Mouse (Mus musculus) adrenal gland, adult 2 months (tissue): ENCODE measurements at regions not wholly inside any gene's neighbourhood (a gene's known extent, or its start where the extent isn't known, plus 50 kb on each side); places are given as distances from the start of the nearest gene placed in this dataset.

Source experiments
- DNase-seq: peaks from one replicate; pipeline ENCODE4 v3.0.0; 2021

DNA sequence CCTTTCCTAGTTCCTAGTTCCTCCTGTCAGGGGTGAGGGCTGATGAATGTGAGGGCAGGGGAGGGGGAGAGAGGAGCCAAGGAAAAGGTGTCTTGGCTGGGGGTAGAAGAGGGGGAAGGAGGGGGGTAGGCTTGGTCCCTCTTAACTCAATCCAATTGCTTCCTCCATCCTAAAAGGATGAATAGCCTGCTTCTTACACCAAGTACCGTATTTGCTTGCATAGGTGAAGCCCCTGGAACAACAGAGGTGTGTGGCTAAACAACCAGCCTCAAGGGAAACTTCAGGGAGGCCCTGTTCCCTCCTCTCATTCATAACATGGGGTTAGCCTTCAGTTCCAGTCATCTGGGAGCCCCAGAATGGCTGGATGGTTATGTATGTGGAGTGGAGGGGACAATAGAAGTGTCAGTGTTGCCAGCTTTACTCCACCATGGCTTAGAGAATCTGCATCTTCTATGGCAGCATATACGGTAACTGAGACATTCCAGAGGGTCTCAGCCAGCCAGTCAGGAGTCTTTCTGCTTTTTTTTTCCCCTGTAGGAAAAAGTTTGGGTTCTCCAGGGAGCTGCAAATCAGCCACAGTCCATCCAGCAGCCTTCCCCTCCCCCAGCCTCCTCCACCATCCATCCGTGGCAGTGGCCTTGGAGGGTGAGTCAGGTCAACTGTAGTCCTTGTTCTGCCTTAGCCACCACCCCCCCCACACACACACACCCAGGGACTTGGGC lies 100.2 kb upstream of the Ccnd2 start:
- DNase-seq, result peak; percentile 78

GRCm38 (mm10) chr6:127253935-127254334 lies 101.9 kb upstream of the Ccnd2 start:
- DNase-seq, result no peak

- DNase-seq, result no peak
Observed at GRCm38 (mm10) chr6:127263903-127264680, 112.1 kb upstream of the Ccnd2 start.

GRCm38 (mm10) chr6:127265063-127265775 lies 113.2 kb upstream of the Ccnd2 start:
- no peak for DNase-seq

GRCm38 (mm10) chr6:127265901-127266812 lies 114.2 kb upstream of the Ccnd2 start:
- peak; percentile 87 for DNase-seq

DNA sequence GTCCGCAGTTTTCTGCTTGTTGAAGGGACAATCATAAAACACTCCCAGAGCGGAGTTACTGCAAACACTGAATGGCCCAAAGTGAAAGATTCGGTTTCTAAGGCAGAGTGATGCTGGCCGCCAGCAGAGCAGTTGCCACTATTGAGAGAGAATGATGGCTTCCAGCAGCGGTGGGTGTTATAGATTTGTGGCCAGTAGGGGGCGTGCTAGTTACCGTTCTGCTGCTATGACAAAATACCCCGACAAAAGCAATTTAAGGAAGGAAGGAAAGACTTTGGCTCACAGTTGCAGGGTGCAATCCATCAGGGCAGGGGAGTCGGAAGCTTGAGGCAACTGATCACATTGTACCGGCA lies 114.8 kb upstream of the Ccnd2 start:
- DNase-seq, result no peak

GRCm38 (mm10) chr6:127269021-127269420 lies 117.0 kb upstream of the Ccnd2 start:
- no peak for DNase-seq

DNA sequence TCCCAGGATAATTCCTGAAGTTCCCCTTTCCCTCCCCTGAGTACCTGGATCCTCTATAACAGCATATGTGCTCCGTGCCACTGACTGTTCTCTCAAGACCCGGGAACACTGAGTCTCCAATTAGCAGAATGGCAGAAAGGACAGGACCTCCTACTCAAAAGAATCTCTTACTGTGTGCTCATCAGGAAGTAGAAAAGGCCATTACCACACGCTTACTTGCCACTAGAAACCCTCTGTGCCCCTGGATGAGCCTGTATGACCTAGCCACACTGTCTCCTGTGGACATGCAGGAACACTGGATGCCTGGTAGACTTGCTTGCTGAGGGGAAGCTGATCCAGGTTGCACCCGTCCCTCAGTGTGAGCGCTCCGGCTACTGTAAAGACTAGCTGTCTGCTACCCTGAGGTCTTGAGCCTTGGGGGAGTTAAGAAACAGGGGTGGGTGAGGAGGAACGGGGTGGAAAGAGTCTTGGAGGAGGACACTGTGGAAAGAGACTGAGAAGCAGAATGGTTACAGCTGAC lies 117.6 kb upstream of the Ccnd2 start:
- no peak for DNase-seq

DNA sequence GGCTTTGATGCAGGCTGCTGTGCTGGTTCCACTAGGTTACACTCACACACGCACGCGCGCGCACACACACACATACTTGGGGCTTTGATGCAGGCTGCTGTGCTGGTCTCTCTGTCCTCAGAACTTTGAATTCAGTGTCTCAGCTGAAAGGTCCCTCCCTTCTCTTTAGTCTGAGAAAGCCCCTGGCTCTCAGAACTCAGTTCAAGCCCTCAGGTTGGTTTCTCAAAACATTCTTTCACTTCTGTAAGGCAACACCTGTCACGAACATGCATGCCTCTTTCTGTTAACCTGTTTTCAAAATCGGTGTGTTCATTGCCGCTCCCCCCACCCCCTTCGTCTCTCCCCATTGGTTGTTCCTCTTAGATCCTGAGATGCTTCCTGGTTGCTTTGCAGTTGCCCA lies 118.8 kb upstream of the Ccnd2 start:
- no peak for DNase-seq

GRCm38 (mm10) chr6:127271418-127271817 lies 119.4 kb upstream of the Ccnd2 start:
- no peak for DNase-seq

DNA sequence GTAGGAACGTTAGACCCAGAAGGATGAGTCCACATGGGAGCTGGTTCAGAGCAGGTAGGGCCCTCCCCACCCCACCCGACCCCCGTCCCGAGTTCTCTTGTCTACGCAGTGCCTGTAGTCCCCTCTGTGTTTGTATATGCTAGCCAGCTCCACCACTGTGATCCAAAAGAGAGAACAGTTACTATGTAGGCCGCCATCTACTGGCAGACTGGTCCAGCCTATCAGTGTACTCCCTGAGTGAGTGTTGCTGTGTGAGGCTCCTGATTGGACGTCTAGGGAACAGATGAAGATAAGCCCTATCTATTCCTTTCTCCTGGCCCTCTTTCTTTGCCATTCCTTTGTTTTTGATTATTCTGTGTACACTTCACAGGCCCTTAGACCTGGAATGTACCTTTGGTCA lies 120.6 kb upstream of the Ccnd2 start:
- DNase-seq, result peak; percentile 37

- DNase-seq, result no peak
Observed at GRCm38 (mm10) chr6:127274732-127275429, 122.9 kb upstream of the Ccnd2 start.

- no peak for DNase-seq
Observed at GRCm38 (mm10) chr6:127275430-127275784, 123.4 kb upstream of the Ccnd2 start.

- no peak for DNase-seq
Observed at GRCm38 (mm10) chr6:127276362-127276761, 124.4 kb upstream of the Ccnd2 start.

- DNase-seq, result no peak
Observed at GRCm38 (mm10) chr6:127278402-127278801, 126.4 kb upstream of the Ccnd2 start.

DNA sequence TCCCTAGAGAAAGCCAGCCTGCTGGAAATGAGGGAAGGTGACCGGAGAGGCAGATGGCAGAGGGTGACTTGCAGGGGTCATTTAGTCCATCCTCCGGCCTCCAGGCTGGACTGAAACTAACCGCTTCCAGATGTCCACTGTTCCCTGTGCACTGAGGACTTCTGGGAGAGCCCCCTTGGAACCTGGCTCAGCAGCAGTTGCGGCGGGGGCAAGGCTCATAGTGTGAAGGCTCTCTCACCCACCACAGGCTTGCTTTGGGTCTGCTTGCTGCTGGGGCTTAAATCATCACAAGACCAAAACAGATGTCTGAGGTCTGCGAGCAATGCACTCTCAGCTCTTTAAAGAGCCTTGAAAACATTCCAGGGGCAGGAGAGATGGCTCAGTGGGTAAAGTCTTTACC lies 132.2 kb upstream of the Ccnd2 start:
- no peak for DNase-seq

DNA sequence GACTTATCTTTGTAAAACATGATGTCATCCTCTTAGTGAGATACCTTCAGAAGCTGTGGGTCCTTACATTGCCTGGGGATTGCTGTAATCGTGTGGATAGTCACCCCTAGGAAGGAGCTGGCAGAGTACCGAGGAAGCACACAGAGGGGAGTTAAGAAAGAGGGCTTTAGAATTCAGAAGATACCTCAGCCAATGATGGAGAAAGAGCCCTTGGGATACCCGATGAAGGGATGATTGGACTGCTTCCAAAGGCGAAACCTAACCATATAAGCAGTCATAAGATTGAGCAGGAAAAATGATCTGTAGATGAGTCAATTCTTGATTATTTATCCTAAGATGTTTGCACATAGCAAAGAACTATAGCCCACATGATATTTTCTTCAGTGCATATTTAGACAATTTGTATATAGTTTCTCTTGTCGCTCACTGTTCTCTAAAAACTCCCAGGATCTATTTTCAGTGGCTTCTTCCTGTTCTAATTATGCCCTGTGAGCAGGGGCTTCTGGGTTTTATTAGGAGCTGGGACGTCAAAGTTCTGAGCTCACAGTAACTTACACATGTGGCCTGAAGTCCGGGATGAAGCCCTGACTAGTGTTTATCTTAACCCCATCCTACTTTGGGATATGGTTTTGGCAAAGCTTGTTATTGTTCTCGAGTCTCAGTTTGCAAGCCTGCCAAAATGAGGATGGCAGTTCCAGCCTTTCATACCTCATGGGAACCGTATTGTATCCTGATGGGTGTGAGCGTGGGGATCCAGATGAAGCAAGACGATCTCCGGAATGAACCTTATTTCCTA lies 134.9 kb upstream of the Ccnd2 start:
- DNase-seq, result no peak

DNA sequence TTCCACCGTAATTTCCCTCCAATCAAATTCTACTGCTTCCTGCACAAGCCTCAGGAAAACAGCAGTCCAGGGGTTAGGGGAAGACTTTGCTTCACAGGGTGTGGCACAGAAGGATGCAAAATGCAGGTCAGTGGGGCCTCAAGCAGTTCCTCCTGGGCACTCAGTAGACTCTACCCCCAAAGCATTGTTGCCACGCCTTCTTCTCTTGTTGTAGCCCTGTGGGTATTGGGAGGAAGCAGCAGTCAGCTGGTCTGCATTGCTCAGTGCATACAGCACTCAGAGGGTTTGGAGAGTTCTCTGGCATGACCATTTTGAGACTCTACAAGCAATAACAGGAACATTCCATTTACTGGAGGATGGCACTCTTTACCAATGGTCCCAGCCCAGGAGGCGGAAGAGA lies 137.0 kb upstream of the Ccnd2 start:
- no peak for DNase-seq

DNA sequence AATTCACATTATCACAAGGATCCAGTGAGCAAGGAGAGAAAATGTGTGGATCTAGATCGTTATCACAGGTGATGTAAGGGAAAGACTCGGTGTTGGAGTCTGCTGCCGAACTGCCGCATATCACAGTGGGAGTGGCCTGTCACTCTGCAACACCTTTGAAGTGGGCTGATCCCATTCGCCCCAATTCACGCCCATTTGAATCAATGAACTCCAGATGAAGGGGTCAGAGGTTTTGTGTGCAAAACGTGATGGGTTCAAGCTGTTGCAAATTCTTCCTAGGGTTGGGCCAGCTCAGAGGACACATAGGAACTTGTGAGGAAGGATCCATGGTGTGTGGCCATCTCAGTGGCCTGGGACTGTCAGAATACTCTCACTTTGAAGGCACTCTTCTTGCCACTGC lies 139.9 kb upstream of the Ccnd2 start:
- DNase-seq, result no peak

- DNase-seq, result no peak
Observed at GRCm38 (mm10) chr6:127293829-127294228, 141.8 kb upstream of the Ccnd2 start.
